Mouse (Mus musculus) heart, embryonic 15.5 days (tissue): Measurements from ENCODE around the gene Zfhx2. TPM values are rescaled to one million over a fixed set of nuclear protein-coding genes. Genes with fewer than 3 reads are reported as not detected.

Source experiments
- ATAC-seq: fragments of 200-750 bp; cut with Nextera tagmentation; replicated peaks from 2 replicates; pipeline ENCODE4 v1.8.0; 2017; ENCODE audit warnings: low read depth, moderate TSS enrichment; ENCODE audit not compliant: insufficient number of reproducible peaks, insufficient read depth, low FRiP score
- H3K27ac ChIP-seq: fragments of 300-500 bp; sonication (generic); 2 replicates; pipeline ENCODE4 v1.5.1; 2015; ENCODE audit warnings: mild to moderate bottlenecking, inconsistent platforms
- H3K27me3 ChIP-seq: fragments of 300-500 bp; sonication (generic); 2 replicates; pipeline ENCODE4 v1.6.1; 2015; ENCODE audit warnings: inconsistent platforms
- H3K36me3 ChIP-seq: fragments of 300-500 bp; sonication (generic); 2 replicates; pipeline ENCODE4 v1.6.1; 2015; ENCODE audit warnings: mild to moderate bottlenecking, inconsistent platforms
- H3K4me1 ChIP-seq: fragments of 300-500 bp; sonication (generic); replicated peaks from 2 replicates; pipeline ENCODE4 v1.6.1; 2015; ENCODE audit warnings: inconsistent platforms
- H3K4me2 ChIP-seq: fragments of 300-500 bp; sonication (generic); 2 replicates; pipeline ENCODE4 v1.6.1; 2015; ENCODE audit warnings: inconsistent platforms, mild to moderate bottlenecking, moderate library complexity
- H3K4me3 ChIP-seq: fragments of 300-500 bp; sonication (generic); 2 replicates; pipeline ENCODE4 v1.5.1; 2015; ENCODE audit warnings: mild to moderate bottlenecking, inconsistent platforms
- H3K9ac ChIP-seq: fragments of 300-500 bp; sonication (generic); 2 replicates; pipeline ENCODE4 v1.6.1; 2015; ENCODE audit warnings: mild to moderate bottlenecking, inconsistent platforms
- H3K9me3 ChIP-seq: fragments of 300-500 bp; sonication (generic); replicated peaks from 2 replicates; pipeline ENCODE4 v1.6.1; 2016; ENCODE audit warnings: inconsistent platforms
- WGBS: fragments of 180-500 bp; shearing (Covaris S2); methylation state at CpG from one replicate; pipeline ENCODE4 v1.1.7; 2015; ENCODE audit warnings: mixed read lengths; 5-methylcytosine and 5-hydroxymethylcytosine counted together
- polyA plus RNA-seq: library from polyadenylated mRNA; unstranded; fragments of >200 nt; fragmentation: Nextera tagmentation; extraction: Ambion mirVana; gene quantifications from 2 replicates; pipeline ENCODE4 v1.2.1, GENCODE M21; 2015

Gene Zfhx2
- 2.6 and 3.6 TPM in 2 replicates for polyA plus RNA-seq

GRCm38 (mm10) chr14:55092011-55092577, at the start of gene Zfhx2:
TSS of gene Zfhx2 (minus strand) at chr14:55092324.
- H3K9ac ChIP-seq, result peak within 1 kb of the TSS; percentile 56
- peak within 1 kb of the TSS; percentile 54 for H3K27ac ChIP-seq
- under 1% methylated on average over 34 of the region's 34 CpGs for WGBS
- H3K9me3 ChIP-seq, result no peaks in the 10 kb centered on the region
- peak within 1 kb of the TSS; percentile 72 for H3K4me3 ChIP-seq
- ATAC-seq, result peak; percentile 84
- H3K27me3 ChIP-seq, result no peaks in the 10 kb centered on the region
- H3K4me2 ChIP-seq, result peak within 1 kb of the TSS; percentile 73
- no peaks in the 10 kb centered on the region for H3K36me3 ChIP-seq
- peaks cover 47% of the 10 kb centered on the region for H3K4me1 ChIP-seq

- Histone ChIP-seq H3K27me3 (no peaks in the 10 kb centered on the region), H3K36me3 (no peaks in the 10 kb centered on the region), H3K9ac (no peak overlapping the region), H3K4me3 (no peak overlapping the region), H3K4me1 (no peaks in the 10 kb centered on the region), H3K27ac (no peak overlapping the region), H3K4me2 (no peak overlapping the region), H3K9me3 (no peaks in the 10 kb centered on the region)
- 48% methylated on average over 7 of the region's 7 CpGs for WGBS
- ATAC-seq, result no peak
These were observed 47.2 kb upstream of the Zfhx2 start for GRCm38 (mm10) chr14:55139313-55139712.

GRCm38 (mm10) chr14:55135676-55136075, 43.6 kb upstream of the Zfhx2 start:
- no peaks in the 10 kb centered on the region for H3K27me3 ChIP-seq
- ATAC-seq, result no peak
- 57% methylated on average over 8 of the region's 8 CpGs for WGBS

GRCm38 (mm10) chr14:55126521-55126920, 34.4 kb upstream of the Zfhx2 start:
- no peak overlapping the region for H3K9ac ChIP-seq
- H3K27me3 ChIP-seq, result 0 out of 2 replicates have a peak, but pooled peaks cover 2% of the 10 kb centered on the region
- no peak overlapping the region for H3K4me3 ChIP-seq
- no peak overlapping the region for H3K27ac ChIP-seq
- no peaks in the 10 kb centered on the region for H3K36me3 ChIP-seq
- no peak overlapping the region for H3K4me2 ChIP-seq
- no peaks in the 10 kb centered on the region for H3K9me3 ChIP-seq
- H3K4me1 ChIP-seq, result peaks cover 10% of the 10 kb centered on the region
- ATAC-seq, result no peak
- 78% methylated on average over 7 of the region's 7 CpGs for WGBS

More at GRCm38 (mm10) chr14:55135676-55136075, 43.6 kb upstream of the Zfhx2 start:
- Histone ChIP-seq H3K36me3 (no peaks in the 10 kb centered on the region), H3K4me2 (no peak overlapping the region), H3K9ac (no peak overlapping the region), H3K27ac (no peak overlapping the region), H3K9me3 (no peaks in the 10 kb centered on the region), H3K4me3 (no peak overlapping the region), H3K4me1 (no peaks in the 10 kb centered on the region)

- 54% methylated on average over 5 of the region's 5 CpGs for WGBS
- no peak for ATAC-seq
- no peak overlapping the region for H3K4me3 ChIP-seq
- H3K4me2 ChIP-seq, result no peak overlapping the region
- H3K27ac ChIP-seq, result no peak overlapping the region
- H3K9ac ChIP-seq, result no peak overlapping the region
- no peaks in the 10 kb centered on the region for H3K36me3 ChIP-seq
- 0 out of 2 replicates have a peak, but pooled peaks cover 2% of the 10 kb centered on the region for H3K27me3 ChIP-seq
- H3K9me3 ChIP-seq, result no peaks in the 10 kb centered on the region
- H3K4me1 ChIP-seq, result peaks cover 10% of the 10 kb centered on the region
These were observed 33.6 kb upstream of the Zfhx2 start for GRCm38 (mm10) chr14:55125711-55126110.

GRCm38 (mm10) chr14:55122359-55122758, 30.2 kb upstream of the Zfhx2 start:
- Histone ChIP-seq H3K27ac (peak overlapping the region; percentile 14), H3K4me2 (peak overlapping the region; percentile 56), H3K9me3 (no peaks in the 10 kb centered on the region), H3K27me3 (peaks cover 10% of the 10 kb centered on the region), H3K9ac (no peak overlapping the region), H3K4me1 (peaks cover 10% of the 10 kb centered on the region), H3K36me3 (no peaks in the 10 kb centered on the region), H3K4me3 (peak overlapping the region; percentile 15)
- 0 out of 2 replicates have a peak, but pooled peaks have one; percentile 25 for ATAC-seq
- WGBS, result 28% methylated on average over 8 of the region's 8 CpGs

GRCm38 (mm10) chr14:55121947-55122346, 29.8 kb upstream of the Zfhx2 start:
- H3K27ac ChIP-seq, result peak overlapping the region; percentile 14

GRCm38 (mm10) chr14:55119421-55120134, 27.5 kb upstream of the Zfhx2 start:
- Histone ChIP-seq H3K36me3 (no peaks in the 10 kb centered on the region), H3K9ac (no peak overlapping the region), H3K27me3 (peaks cover 38% of the 10 kb centered on the region), H3K4me2 (no peak overlapping the region), H3K4me3 (no peak overlapping the region), H3K4me1 (peaks cover 33% of the 10 kb centered on the region), H3K9me3 (no peaks in the 10 kb centered on the region), H3K27ac (no peak overlapping the region)
- ATAC-seq, result no peak
- 70% methylated on average over 4 of the region's 4 CpGs for WGBS

More at GRCm38 (mm10) chr14:55121947-55122346, 29.8 kb upstream of the Zfhx2 start:
- 2% methylated on average over 5 of the region's 5 CpGs for WGBS
- peak; percentile 86 for ATAC-seq
- Histone ChIP-seq H3K36me3 (no peaks in the 10 kb centered on the region), H3K27me3 (peaks cover 14% of the 10 kb centered on the region), H3K9ac (no peak overlapping the region), H3K4me2 (peak overlapping the region; percentile 56), H3K4me1 (peaks cover 10% of the 10 kb centered on the region), H3K9me3 (no peaks in the 10 kb centered on the region), H3K4me3 (peak overlapping the region; percentile 15)

GRCm38 (mm10) chr14:55118852-55119251, 26.7 kb upstream of the Zfhx2 start:
- Histone ChIP-seq H3K4me1 (peaks cover 41% of the 10 kb centered on the region), H3K9me3 (no peaks in the 10 kb centered on the region), H3K9ac (no peak overlapping the region), H3K36me3 (no peaks in the 10 kb centered on the region), H3K27me3 (peaks cover 42% of the 10 kb centered on the region), H3K27ac (no peak overlapping the region), H3K4me2 (no peak overlapping the region), H3K4me3 (no peak overlapping the region)
- ATAC-seq, result no peak
- 52% methylated on average over 4 of the region's 4 CpGs for WGBS

- H3K36me3 ChIP-seq, result no peaks in the 10 kb centered on the region
- no peaks in the 10 kb centered on the region for H3K9me3 ChIP-seq
- H3K27me3 ChIP-seq, result peaks cover 62% of the 10 kb centered on the region
- no peak within 1 kb of the TSS for H3K9ac ChIP-seq
- H3K4me2 ChIP-seq, result peak within 1 kb of the TSS; percentile 99
- no peak for ATAC-seq
- WGBS, result 10% methylated on average over 21 of the region's 21 CpGs
- H3K27ac ChIP-seq, result no peak within 1 kb of the TSS
- H3K4me1 ChIP-seq, result peaks cover 32% of the 10 kb centered on the region
- peak within 1 kb of the TSS; percentile 63 for H3K4me3 ChIP-seq
These were observed 24.5 kb upstream of the Zfhx2 start, which contains the start of gene Jph4 for GRCm38 (mm10) chr14:55116425-55117200. TSS of gene Jph4 (minus strand) at chr14:55116935.

GRCm38 (mm10) chr14:55115846-55116245, 23.7 kb upstream of the Zfhx2 start:
- Histone ChIP-seq H3K9ac (no peak overlapping the region), H3K36me3 (no peaks in the 10 kb centered on the region), H3K4me3 (peak overlapping the region; percentile 63), H3K4me1 (peaks cover 32% of the 10 kb centered on the region), H3K4me2 (peak overlapping the region; percentile 99), H3K27ac (no peak overlapping the region), H3K9me3 (no peaks in the 10 kb centered on the region), H3K27me3 (peaks cover 70% of the 10 kb centered on the region)
- WGBS, result 3% methylated on average over 8 of the region's 8 CpGs
- no peak for ATAC-seq
